Mouse (Mus musculus) stomach, postnatal 0 days (tissue): ENCODE results near the gene Ntm.

Experiments used
- CTCF ChIP-seq: IDR thresholded peaks from 2 replicates; pipeline ENCODE4 v1.5.1; 2016; ENCODE audit warnings: antibody characterized with exemption, low read depth, mild to moderate bottlenecking, moderate library complexity
- EP300 ChIP-seq: optimal IDR thresholded peaks from 2 replicates; pipeline ENCODE3; 2016; ENCODE audit warnings: antibody characterized with exemption

DNA sequence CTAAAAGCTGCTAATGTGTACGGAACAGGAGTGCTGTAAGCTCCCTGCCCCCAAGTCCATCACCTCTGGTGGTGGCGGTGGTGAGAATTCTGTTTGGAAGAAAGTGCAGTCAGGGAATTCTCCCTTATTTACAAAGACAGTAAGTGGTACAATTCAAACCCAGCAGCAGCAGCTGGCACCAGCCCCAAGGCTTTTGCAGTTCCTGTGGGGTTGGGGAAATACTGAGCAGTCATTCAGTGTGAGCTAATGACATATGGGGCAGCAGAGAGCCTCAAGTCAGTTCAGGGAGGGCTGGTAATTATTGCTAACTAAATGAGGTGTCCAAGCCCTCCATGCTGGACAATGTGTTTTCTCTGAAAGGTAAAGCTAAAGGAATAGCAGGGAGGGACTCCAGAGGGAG lies 446.3 kb downstream of the Ntm start:
- TF ChIP-seq EP300 (no peak), CTCF (no peak)
